Comparison of ENCODE assay signal across 8 mouse cellular contexts in genomic region chr4:150901651-150902050, GRCm38 (mm10). TPM values are rescaled to one million over a fixed set of nuclear protein-coding genes. Genes with fewer than 3 reads are reported as not detected.
DNase-seq lines count a peak whose midpoint lies in the region; TF ChIP-seq lines count a peak whose summit lies in the region.
"Had no signal": no experiment of that assay in that cellular context is flagged by ENCODE, and none has a peak within 500 bp of the region (broad histone marks: within the 10 kb centered on the region; RNA-seq: fewer than 3 reads in every experiment).

No protein-coding gene starts in this region.

- peak; percentile 68 for TF ChIP-seq CTCF in E14TG2a.4 (conservative IDR thresholded peaks at IDR 0.05; ENCODE audit: low read length)
- peak; percentile 87 for TF ChIP-seq CTCF in cortical plate, adult 2 months (IDR thresholded peaks at IDR 0.05; ENCODE audit: extremely low read depth, insufficient read depth, low read length)

- no peak overlapping the region for H3K4me3 ChIP-seq in E14TG2a.4 (replicated peaks; ENCODE audit: low read length)
- H3K4me3 ChIP-seq in cortical plate, adult 2 months (ENCODE audit: insufficient read depth, low read length) = no peak overlapping the region
- H3K4me3 ChIP-seq in heart, embryonic 10.5 days = no peak overlapping the region
- H3K4me3 ChIP-seq: limb, embryonic 13.5 days had no signal

- no peaks in the 10 kb centered on the region for H3K27me3 ChIP-seq in E14TG2a.4 (ENCODE audit: insufficient read depth, low read length)
- no peaks in the 10 kb centered on the region for H3K27me3 ChIP-seq in heart, embryonic 10.5 days (ENCODE audit: insufficient read depth, poor library complexity, severe bottlenecking)
- H3K27me3 ChIP-seq: limb, embryonic 13.5 days had no signal

- TF ChIP-seq POLR2A in cortical plate, adult 2 months (IDR thresholded peaks at IDR 0.05; ENCODE audit: extremely low read depth, insufficient read depth, low read length) = no peak

- 54% methylated on average over 9 of the region's 9 CpGs for WGBS in heart, embryonic 10.5 days

- no peaks in the 10 kb centered on the region for H3K9me3 ChIP-seq in E14TG2a.4 (ENCODE audit: low read length)
- H3K9me3 ChIP-seq in heart, embryonic 10.5 days = no peaks in the 10 kb centered on the region
- H3K9me3 ChIP-seq: limb, embryonic 13.5 days had no signal

- no peak overlapping the region for H3K27ac ChIP-seq in cortical plate, adult 2 months (ENCODE audit: insufficient read depth, low read length)
- H3K27ac ChIP-seq in heart, embryonic 10.5 days = peak overlapping the region; percentile 22; the same call in 1 of the 2 replicates
- H3K27ac ChIP-seq: limb, embryonic 13.5 days had no signal

- peaks cover 92% of the 10 kb centered on the region for H3K36me3 ChIP-seq in E14TG2a.4 (ENCODE audit: insufficient read depth, low read length)
- peaks cover 89% of the 10 kb centered on the region for H3K36me3 ChIP-seq in heart, embryonic 10.5 days

- peaks cover 82% of the 10 kb centered on the region for H3K4me1 ChIP-seq in E14TG2a.4 (replicated peaks; ENCODE audit: low read depth, low read length)
- H3K4me1 ChIP-seq in cortical plate, adult 2 months (ENCODE audit: control insufficient read depth, insufficient read depth, low read length) = no peaks in the 10 kb centered on the region
- peaks cover 7% of the 10 kb centered on the region; the same call in 1 of the 2 replicates for H3K4me1 ChIP-seq in heart, embryonic 10.5 days
- H3K4me1 ChIP-seq: limb, embryonic 13.5 days had no signal

- peak; percentile 81 for DNase-seq in adipocyte (ENCODE audit: low spot score)
- peak; percentile 83 for DNase-seq in heart, embryonic 10.5 days (ENCODE audit: low spot score)
- DNase-seq in kidney, postnatal 4 days = peak; percentile 87 to 90
- peak; percentile 87 for DNase-seq in lung, postnatal 10 days
- peak; percentile 78 for DNase-seq in right cerebral cortex, postnatal 4 days

RNA-seq across cellular contexts. Expression of gene Park7, which starts 12.6 kb away (rescaled TPM):
- 284 and 300 TPM in 2 replicates for polyA plus RNA-seq in cortical plate, adult 2 months (2012; rRNA removed)
- 403 and 488 TPM in 2 replicates for polyA plus RNA-seq in heart, embryonic 10.5 days (2016; fragmentation: Nextera tagmentation; extraction: Ambion mirVana)

RNA-seq across cellular contexts. Expression of gene Tnfrsf9, which starts 12.7 kb away (rescaled TPM):
- 0.71 and 0.74 TPM in 2 replicates for polyA plus RNA-seq in cortical plate, adult 2 months (2012; rRNA removed)
- polyA plus RNA-seq in heart, embryonic 10.5 days (2016; fragmentation: Nextera tagmentation; extraction: Ambion mirVana) = 0.16 and 0.51 TPM in 2 replicates

RNA-seq across cellular contexts. Expression of gene Errfi1, which starts 47.9 kb away (rescaled TPM):
- polyA plus RNA-seq in cortical plate, adult 2 months (2012; rRNA removed) = 21.6 and 22.5 TPM in 2 replicates
- polyA plus RNA-seq in heart, embryonic 10.5 days (2016; fragmentation: Nextera tagmentation; extraction: Ambion mirVana) = 15.3 and 25.7 TPM in 2 replicates
